Mouse (Mus musculus) activated CD4-positive, CD25-positive, alpha-beta regulatory T cell, adult 9 weeks (primary cell): ENCODE results near the gene Maco1. TPM values are rescaled to one million over a fixed set of nuclear protein-coding genes. Genes with fewer than 3 reads are reported as not detected.

Experiments
- polyA plus RNA-seq: library from polyadenylated mRNA; unstranded; fragments of 100-300 nt; shearing (Covaris generic); gene quantifications from one replicate; pipeline ENCODE4 v1.2.1, GENCODE M21; 2017

Maco1 gene
- polyA plus RNA-seq, result 4.4 TPM

GRCm38 (mm10) chr4:134853259-134853636 lies at the start of gene Maco1:
TSS of gene Maco1 (minus strand) at chr4:134853345.

GRCm38 (mm10) chr4:134863937-134864729 lies 11.0 kb upstream of the Maco1 start, which contains the start of gene Rhd:
TSS of gene Rhd (plus strand) at chr4:134864536.

GRCm38 (mm10) chr4:134767426-134768225 lies 85.5 kb downstream of the Maco1 start, which contains the start of gene Ldlrap1:
TSS of gene Ldlrap1 (minus strand) at chr4:134768024.

Other genes starting within 250 kb of the Maco1 start
- 1.1 TPM for gene Man1c1, start 149.1 kb downstream of the Maco1 start, polyA plus RNA-seq
- 43.7 TPM for gene Ldlrap1, start 85.3 kb downstream of the Maco1 start, polyA plus RNA-seq
- gene Rhd, start 11.2 kb upstream of the Maco1 start, polyA plus RNA-seq, result 2.4 TPM
- gene Tmem50a, start 61.7 kb upstream of the Maco1 start, polyA plus RNA-seq, result 473 TPM
- gene Rsrp1, start 70.2 kb upstream of the Maco1 start, polyA plus RNA-seq, result 202 TPM
- 197 TPM for gene Syf2, start 77.6 kb upstream of the Maco1 start, polyA plus RNA-seq